Mouse (Mus musculus): ENCODE data around the gene Sorcs2.

- no peak for TF ChIP-seq CTCF (IDR thresholded peaks at IDR 0.05; ENCODE audit: low read depth)
- no peak for TF ChIP-seq EP300 (optimal IDR thresholded peaks at IDR 0.05)
These were observed 272.9 kb downstream of the Sorcs2 start for GRCm38 (mm10) chr5:36124993-36125392.

All from stomach, postnatal 0 days (tissue).